Mouse (Mus musculus) urinary bladder, postnatal 36 days (tissue): ENCODE results near the gene Aspg.

Source experiments
- DNase-seq, 2 experiments: peaks; one replicate each; pipeline ENCODE4 v3.0.0; 2022; ENCODE audit warnings: low spot score in 2 of 2, mixed read lengths in 1 of 2

The Aspg gene

GRCm38 (mm10) chr12:112113710-112114109, 7.2 kb downstream of the Aspg start:
- peak; percentile 82 to 89 for DNase-seq

GRCm38 (mm10) chr12:112117006-112117405, 10.5 kb downstream of the Aspg start:
- DNase-seq = peak in 1 of 2 experiments; percentile 55

- peak in 1 of 2 experiments; percentile 62 for DNase-seq
These were observed 11.2 kb downstream of the Aspg start for GRCm38 (mm10) chr12:112117649-112118048.

- DNase-seq = peak in 1 of 2 experiments; percentile 59
These were observed 14.7 kb downstream of the Aspg start for GRCm38 (mm10) chr12:112121188-112121587.

GRCm38 (mm10) chr12:112125903-112126302, 19.4 kb downstream of the Aspg start:
- DNase-seq = peak; percentile 70 to 81

GRCm38 (mm10) chr12:112126931-112127635, 20.6 kb downstream of the Aspg start:
- DNase-seq = no peak

- peak in 1 of 2 experiments; percentile 65 for DNase-seq
These were observed 22.0 kb downstream of the Aspg start for GRCm38 (mm10) chr12:112128526-112128925.

GRCm38 (mm10) chr12:112129300-112129856, 22.9 kb downstream of the Aspg start:
- no peak for DNase-seq

- DNase-seq = peak; percentile 81 to 85
These were observed 23.8 kb downstream of the Aspg start for GRCm38 (mm10) chr12:112130161-112130860.

GRCm38 (mm10) chr12:112130957-112131356, 24.5 kb downstream of the Aspg start:
- DNase-seq = no peak

GRCm38 (mm10) chr12:112140231-112140630, 33.8 kb downstream of the Aspg start:
- DNase-seq = peak in 1 of 2 experiments; percentile 68

GRCm38 (mm10) chr12:112140745-112141144, 34.3 kb downstream of the Aspg start:
- no peak for DNase-seq

GRCm38 (mm10) chr12:112141300-112141699, 34.8 kb downstream of the Aspg start:
- DNase-seq = no peak

GRCm38 (mm10) chr12:112143116-112143832, 36.8 kb downstream of the Aspg start:
- DNase-seq = no peak

- DNase-seq = no peak
These were observed 37.3 kb downstream of the Aspg start for GRCm38 (mm10) chr12:112143833-112144201.

- DNase-seq = no peak
These were observed 38.1 kb downstream of the Aspg start for GRCm38 (mm10) chr12:112144377-112145115.

GRCm38 (mm10) chr12:112145211-112145874, 38.9 kb downstream of the Aspg start:
- DNase-seq = peak; percentile 77 to 83

- DNase-seq = peak in 1 of 2 experiments; percentile 38
These were observed 39.6 kb downstream of the Aspg start, which contains the start of gene Kif26a for GRCm38 (mm10) chr12:112145875-112146651. Gene Kif26a, plus strand, starts transcription at chr12:112146208.

- DNase-seq = no peak
These were observed 40.9 kb downstream of the Aspg start for GRCm38 (mm10) chr12:112147365-112147764.

GRCm38 (mm10) chr12:112150011-112150410, 43.5 kb downstream of the Aspg start:
- no peak for DNase-seq
